Mouse (Mus musculus): Measurements from ENCODE around the gene Rbm17. TPM values are rescaled to one million over a fixed set of nuclear protein-coding genes. Genes with fewer than 3 reads are reported as not detected.
"Not testable (repeated sequence)": the region's sequence is repeated elsewhere in the genome, so short reads cannot be mapped to it uniquely, and the experiment has no call there.

The Rbm17 gene
- polyA plus RNA-seq, 1 experiment from 2014 or later, result 116 TPM

DNA sequence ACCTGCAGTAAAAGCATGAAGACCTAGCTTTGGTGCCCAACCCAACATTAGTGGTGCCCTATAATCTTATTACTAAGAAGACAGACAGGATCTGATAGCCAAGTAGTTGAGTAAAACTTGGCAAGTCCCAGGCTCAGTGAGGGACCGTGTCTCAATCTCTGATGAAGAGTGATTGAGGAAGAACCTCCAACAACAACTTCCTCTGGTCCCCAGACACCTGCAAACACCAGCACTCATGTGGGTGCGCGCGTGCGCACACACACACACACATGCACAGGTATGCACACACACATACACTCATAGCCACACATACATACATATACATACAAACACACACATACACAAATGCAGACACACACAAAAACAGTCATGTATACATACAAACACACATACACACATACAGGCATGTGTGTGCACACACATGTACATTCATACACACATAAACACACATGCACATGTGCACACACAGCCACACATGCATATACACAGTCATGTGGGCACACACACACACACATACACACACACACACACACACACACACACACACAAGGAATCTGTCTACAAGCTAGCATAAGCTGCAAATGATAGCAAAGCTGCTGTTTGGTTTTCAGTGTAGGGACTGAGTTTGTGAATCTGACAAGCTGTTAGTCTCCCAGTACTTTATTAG is 31.7 kb upstream of the Rbm17 start:
- Histone ChIP-seq H3K9ac (no peak overlapping the region), H3K27ac (no peak overlapping the region), H3K4me2 (replicated peaks) (no peak overlapping the region), H3K36me3 (replicated peaks; ENCODE audit: control insufficient read depth, insufficient read depth) (no peaks in the 10 kb centered on the region), H3K9me3 (ENCODE audit: control insufficient read depth, low read length) (no peaks in the 10 kb centered on the region), H3K27me3 (ENCODE audit: control insufficient read depth, insufficient read depth, low read length) (no peaks in the 10 kb centered on the region), H3K4me1 (replicated peaks; ENCODE audit: control insufficient read depth, insufficient read depth, low read length) (no peaks in the 10 kb centered on the region), H3K4me3 (replicated peaks; ENCODE audit: low read length) (no peak overlapping the region)
- ATAC-seq (ENCODE audit: low FRiP score), result no peak
- 97% methylated on average over 5 of the region's 5 CpGs for WGBS
- no peak for DNase-seq (ENCODE audit: low spot score)

DNA sequence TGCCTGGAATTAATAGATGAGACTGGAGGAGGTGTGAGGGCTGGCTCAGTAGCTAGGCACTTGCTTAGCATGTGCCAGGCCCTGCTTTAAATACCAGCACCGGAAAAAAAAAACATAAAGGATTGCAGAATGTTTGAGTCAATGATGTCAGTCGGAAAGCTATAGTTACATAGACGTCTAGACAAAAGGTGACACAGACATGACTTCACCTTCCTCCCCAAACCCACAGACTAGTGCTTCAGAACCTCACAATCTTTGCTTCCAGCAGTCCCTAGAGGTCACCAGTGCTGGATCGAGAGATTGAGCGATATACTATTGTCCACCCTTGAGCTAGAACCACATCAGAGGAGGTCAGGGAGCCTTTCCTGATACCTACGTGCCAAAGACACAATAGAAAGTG is 31.1 kb upstream of the Rbm17 start:
- Histone ChIP-seq H3K36me3 (replicated peaks; ENCODE audit: control insufficient read depth, insufficient read depth) (no peaks in the 10 kb centered on the region), H3K27ac (no peak overlapping the region), H3K9ac (no peak overlapping the region), H3K4me3 (replicated peaks; ENCODE audit: low read length) (no peak overlapping the region), H3K9me3 (ENCODE audit: control insufficient read depth, low read length) (no peaks in the 10 kb centered on the region), H3K27me3 (ENCODE audit: control insufficient read depth, insufficient read depth, low read length) (no peaks in the 10 kb centered on the region), H3K4me2 (replicated peaks) (no peak overlapping the region), H3K4me1 (replicated peaks; ENCODE audit: control insufficient read depth, insufficient read depth, low read length) (no peaks in the 10 kb centered on the region)
- ATAC-seq (ENCODE audit: low FRiP score), result no peak
- no peak for DNase-seq (ENCODE audit: low spot score)
- WGBS, result 88% methylated on average over 6 of the region's 6 CpGs

DNA sequence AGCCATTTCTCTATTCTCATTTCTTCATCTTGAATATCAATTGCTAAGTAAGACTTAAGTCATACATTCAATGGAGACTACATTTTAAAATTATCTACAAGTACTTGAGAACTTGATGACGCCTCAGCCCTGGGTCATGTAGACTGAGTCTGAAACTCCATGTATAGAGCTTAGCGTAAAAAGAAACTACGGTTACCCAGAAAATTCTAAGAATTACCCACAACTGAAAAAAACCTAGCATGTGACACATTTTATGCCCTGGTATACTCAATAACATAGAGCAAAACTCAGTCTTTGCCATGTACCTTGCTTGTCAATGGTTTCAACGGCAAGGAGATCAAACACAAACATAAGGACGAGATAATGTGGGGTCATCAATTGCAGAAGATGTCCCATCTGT is 21.9 kb upstream of the Rbm17 start, which contains the start of gene Gm17490:
Gm17490 (minus strand) TSS at position 375 of the 400 bp plus-strand sequence.
- Histone ChIP-seq H3K27ac (no peak within 1 kb of the TSS), H3K36me3 (replicated peaks; ENCODE audit: control insufficient read depth, insufficient read depth) (no peaks in the 10 kb centered on the region), H3K4me1 (replicated peaks; ENCODE audit: control insufficient read depth, insufficient read depth, low read length) (no peaks in the 10 kb centered on the region), H3K9ac (no peak within 1 kb of the TSS), H3K9me3 (ENCODE audit: control insufficient read depth, low read length) (no peaks in the 10 kb centered on the region), H3K4me3 (replicated peaks; ENCODE audit: low read length) (no peak within 1 kb of the TSS), H3K27me3 (ENCODE audit: control insufficient read depth, insufficient read depth, low read length) (no peaks in the 10 kb centered on the region), H3K4me2 (replicated peaks) (no peak within 1 kb of the TSS)
- ATAC-seq (ENCODE audit: low FRiP score) (no peak), DNase-seq (ENCODE audit: low spot score) (no peak)
- WGBS, result 94% methylated on average over 5 of the region's 5 CpGs

DNA sequence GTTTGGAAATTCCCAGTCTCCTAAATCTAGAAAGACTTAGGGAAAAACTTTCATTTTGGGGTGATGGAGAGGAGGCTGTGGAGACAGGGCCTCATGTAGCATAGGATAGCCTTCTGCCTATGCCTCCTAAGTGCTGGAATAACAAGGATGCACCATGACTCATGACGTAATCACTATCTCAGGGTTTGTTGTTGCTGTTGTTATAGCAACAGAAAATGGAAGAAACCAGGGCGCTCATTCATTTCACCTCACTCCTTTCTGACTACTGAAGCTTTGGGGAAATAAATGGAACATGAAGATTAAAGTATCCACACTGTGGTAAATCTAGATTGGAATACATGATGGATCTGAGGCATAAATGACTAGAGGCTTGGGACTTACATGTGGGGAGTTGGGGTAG is 19.8 kb upstream of the Rbm17 start:
- no peaks in the 10 kb centered on the region for H3K27me3 ChIP-seq (ENCODE audit: control insufficient read depth, insufficient read depth, low read length)
- ATAC-seq (ENCODE audit: low FRiP score), result no peak
- H3K4me3 ChIP-seq (replicated peaks; ENCODE audit: low read length), result no peak overlapping the region
- no peak for DNase-seq (ENCODE audit: low spot score)
- H3K9me3 ChIP-seq (ENCODE audit: control insufficient read depth, low read length), result no peaks in the 10 kb centered on the region
- no peaks in the 10 kb centered on the region for H3K36me3 ChIP-seq (replicated peaks; ENCODE audit: control insufficient read depth, insufficient read depth)
- WGBS, result 93% methylated on average over 2 of the region's 2 CpGs
- no peak overlapping the region for H3K9ac ChIP-seq
- H3K4me1 ChIP-seq (replicated peaks; ENCODE audit: control insufficient read depth, insufficient read depth, low read length), result no peaks in the 10 kb centered on the region
- no peak overlapping the region for H3K27ac ChIP-seq
- H3K4me2 ChIP-seq (replicated peaks), result no peak overlapping the region

DNA sequence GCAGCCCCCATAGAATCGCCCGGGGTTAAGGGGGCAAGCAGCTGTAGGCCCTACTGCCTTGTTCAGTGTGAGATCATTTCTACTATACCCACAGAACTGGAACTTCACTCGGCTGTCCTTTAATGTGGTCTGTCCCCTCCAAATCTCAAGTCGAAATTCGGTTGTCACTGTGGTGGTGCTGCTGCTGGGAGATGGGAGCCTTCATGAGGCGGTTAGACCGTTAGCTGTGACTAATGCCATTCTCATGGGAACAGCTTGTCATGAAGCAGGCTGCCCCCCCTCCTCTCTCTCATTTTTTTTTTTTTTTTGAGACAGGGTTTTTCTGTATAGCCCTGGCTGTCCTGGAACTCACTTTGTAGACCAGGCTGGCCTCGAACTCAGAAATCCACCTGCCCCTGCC is 19.2 kb upstream of the Rbm17 start:
- no peaks in the 10 kb centered on the region for H3K27me3 ChIP-seq (ENCODE audit: control insufficient read depth, insufficient read depth, low read length)
- H3K4me2 ChIP-seq (replicated peaks), result no peak overlapping the region
- ATAC-seq (ENCODE audit: low FRiP score), result no peak
- H3K4me1 ChIP-seq (replicated peaks; ENCODE audit: control insufficient read depth, insufficient read depth, low read length), result no peaks in the 10 kb centered on the region
- H3K27ac ChIP-seq, result no peak overlapping the region
- no peaks in the 10 kb centered on the region for H3K9me3 ChIP-seq (ENCODE audit: control insufficient read depth, low read length)
- no peak overlapping the region for H3K9ac ChIP-seq
- 92% methylated on average over 8 of the region's 8 CpGs for WGBS
- no peak for DNase-seq (ENCODE audit: low spot score)
- H3K36me3 ChIP-seq (replicated peaks; ENCODE audit: control insufficient read depth, insufficient read depth), result no peaks in the 10 kb centered on the region
- H3K4me3 ChIP-seq (replicated peaks; ENCODE audit: low read length), result no peak overlapping the region

DNA sequence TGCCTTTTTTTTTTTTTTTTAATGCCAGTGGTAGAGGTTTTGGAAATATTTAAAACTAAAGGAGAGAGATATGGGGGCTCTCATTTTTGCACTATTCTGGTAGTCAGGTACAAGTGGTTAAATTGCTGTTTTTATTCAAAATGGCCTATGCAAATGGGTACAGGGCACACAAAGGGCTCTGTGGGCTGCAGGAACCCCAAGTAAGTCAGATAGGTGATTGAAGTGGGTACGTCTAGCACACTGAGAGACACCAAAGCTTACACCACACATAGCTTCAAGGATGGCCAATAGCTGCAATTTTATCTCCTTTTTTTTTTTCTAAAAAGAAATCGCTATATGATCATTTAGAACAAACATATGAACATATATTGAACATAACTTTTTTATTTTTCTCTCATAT is 15.6 kb upstream of the Rbm17 start:
- no peak for ATAC-seq (ENCODE audit: low FRiP score)
- no peak overlapping the region for H3K4me2 ChIP-seq (replicated peaks)
- 88% methylated on average over 2 of the region's 2 CpGs for WGBS
- H3K4me1 ChIP-seq (replicated peaks; ENCODE audit: control insufficient read depth, insufficient read depth, low read length), result no peaks in the 10 kb centered on the region
- no peak overlapping the region for H3K9ac ChIP-seq
- no peak for DNase-seq (ENCODE audit: low spot score)
- no peaks in the 10 kb centered on the region for H3K27me3 ChIP-seq (ENCODE audit: control insufficient read depth, insufficient read depth, low read length)
- H3K36me3 ChIP-seq (replicated peaks; ENCODE audit: control insufficient read depth, insufficient read depth), result no peaks in the 10 kb centered on the region
- H3K9me3 ChIP-seq (ENCODE audit: control insufficient read depth, low read length), result no peaks in the 10 kb centered on the region
- no peak overlapping the region for H3K4me3 ChIP-seq (replicated peaks; ENCODE audit: low read length)
- H3K27ac ChIP-seq, result no peak overlapping the region

DNA sequence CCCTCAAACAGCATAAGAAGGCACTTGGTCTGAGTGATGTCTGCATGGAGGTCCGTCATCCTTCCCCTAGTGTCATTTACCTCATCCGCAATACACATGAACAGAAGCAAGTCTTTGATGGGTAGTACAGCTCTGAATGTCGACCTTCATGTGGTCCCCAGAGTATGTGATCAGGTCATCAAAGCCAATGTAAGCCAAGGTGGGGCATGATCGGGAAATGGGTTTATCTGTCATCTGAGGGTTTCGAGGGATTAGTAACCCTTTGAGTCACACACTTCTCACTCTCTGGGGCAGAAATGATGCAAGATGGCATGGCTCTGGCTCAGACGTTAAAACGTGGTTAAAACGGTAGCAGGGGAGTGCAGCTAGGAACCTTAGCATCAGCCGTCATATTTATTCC is 12.9 kb upstream of the Rbm17 start:
- no peaks in the 10 kb centered on the region for H3K36me3 ChIP-seq (replicated peaks; ENCODE audit: control insufficient read depth, insufficient read depth)
- ATAC-seq (ENCODE audit: low FRiP score) (no peak), DNase-seq (ENCODE audit: low spot score) (no peak)
- no peaks in the 10 kb centered on the region for H3K27me3 ChIP-seq (ENCODE audit: control insufficient read depth, insufficient read depth, low read length)
- no peaks in the 10 kb centered on the region for H3K4me1 ChIP-seq (replicated peaks; ENCODE audit: control insufficient read depth, insufficient read depth, low read length)
- no peak overlapping the region for H3K27ac ChIP-seq
- no peak overlapping the region for H3K4me3 ChIP-seq (replicated peaks; ENCODE audit: low read length)
- WGBS, result 92% methylated on average over 9 of the region's 9 CpGs
- no peaks in the 10 kb centered on the region for H3K9me3 ChIP-seq (ENCODE audit: control insufficient read depth, low read length)
- H3K9ac ChIP-seq, result no peak overlapping the region
- no peak overlapping the region for H3K4me2 ChIP-seq (replicated peaks)

DNA sequence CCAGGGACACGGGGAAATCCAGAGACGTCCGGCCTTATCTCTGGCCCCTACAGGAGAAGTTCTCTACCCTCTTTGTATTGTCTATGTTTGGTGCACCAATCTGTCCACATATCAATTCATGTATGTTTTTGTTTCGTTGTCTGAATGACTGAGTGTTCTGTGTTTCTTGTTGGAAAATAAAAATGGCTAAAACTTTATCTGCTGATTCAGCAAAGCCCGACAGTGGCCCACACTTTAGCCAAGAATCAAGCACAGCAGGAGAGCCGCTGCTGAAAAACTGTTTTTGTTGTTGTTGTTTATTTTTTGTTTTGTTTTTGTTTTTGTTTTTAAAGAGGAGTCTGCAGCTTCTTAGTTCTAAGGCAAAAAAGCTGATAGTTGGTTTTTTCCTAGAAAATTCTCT is 9.0 kb upstream of the Rbm17 start:
- not testable (repeated sequence) for H3K4me2 ChIP-seq (replicated peaks); H3K27ac ChIP-seq; H3K9ac ChIP-seq; ATAC-seq (ENCODE audit: low FRiP score); H3K9me3 ChIP-seq (ENCODE audit: control insufficient read depth, low read length); H3K27me3 ChIP-seq (ENCODE audit: control insufficient read depth, insufficient read depth, low read length); H3K36me3 ChIP-seq (replicated peaks; ENCODE audit: control insufficient read depth, insufficient read depth); H3K4me1 ChIP-seq (replicated peaks; ENCODE audit: control insufficient read depth, insufficient read depth, low read length); DNase-seq (ENCODE audit: low spot score); H3K4me3 ChIP-seq (replicated peaks; ENCODE audit: low read length)
- WGBS, result 89% methylated on average over 6 of the region's 6 CpGs

DNA sequence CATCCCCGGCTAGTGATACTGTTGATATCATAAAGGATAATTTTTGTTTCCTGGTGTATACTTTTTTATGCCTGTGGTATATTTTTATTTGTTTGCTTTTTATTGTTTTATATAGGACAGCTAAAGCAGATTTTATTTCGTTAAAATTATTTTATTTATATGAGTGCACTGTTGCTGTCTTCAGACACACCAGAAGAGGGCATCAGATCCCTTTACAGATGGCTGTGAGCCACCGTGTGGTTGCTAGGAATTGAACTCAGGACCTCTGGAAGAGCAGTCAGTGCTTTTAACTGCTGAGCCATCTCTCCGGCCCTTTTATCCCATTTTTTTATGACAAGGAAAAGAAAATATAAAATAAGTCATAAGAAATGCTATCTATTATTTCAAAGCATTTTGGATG is 2.8 kb upstream of the Rbm17 start:
- H3K27me3 ChIP-seq (ENCODE audit: control insufficient read depth, insufficient read depth, low read length); H3K9ac ChIP-seq; H3K4me2 ChIP-seq (replicated peaks); H3K4me1 ChIP-seq (replicated peaks; ENCODE audit: control insufficient read depth, insufficient read depth, low read length); H3K9me3 ChIP-seq (ENCODE audit: control insufficient read depth, low read length); H3K27ac ChIP-seq; DNase-seq (ENCODE audit: low spot score); ATAC-seq (ENCODE audit: low FRiP score); H3K36me3 ChIP-seq (replicated peaks; ENCODE audit: control insufficient read depth, insufficient read depth); H3K4me3 ChIP-seq (replicated peaks; ENCODE audit: low read length): not testable (repeated sequence)
- 81% methylated on average over 4 of the region's 4 CpGs for WGBS

DNA sequence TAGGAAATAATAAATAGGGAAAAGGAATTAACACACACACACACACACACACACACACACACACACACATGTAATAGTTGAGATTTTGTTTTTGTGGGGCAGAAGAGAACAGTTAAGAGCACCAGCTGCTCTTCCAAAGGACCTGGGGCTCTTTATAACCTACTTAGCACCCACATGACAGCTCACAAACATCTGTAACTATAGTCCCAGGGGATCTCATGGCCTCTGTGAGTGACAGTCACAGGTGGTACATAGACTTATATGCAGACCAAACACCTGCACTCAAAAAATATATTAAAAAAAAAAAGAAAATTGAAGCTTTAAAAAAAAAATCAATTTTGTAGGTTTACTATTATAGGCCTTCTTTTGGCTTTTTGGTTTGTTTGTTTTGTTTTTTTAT is 958 bp upstream of the Rbm17 start:
- ATAC-seq (ENCODE audit: low FRiP score) (no peak), DNase-seq (ENCODE audit: low spot score) (no peak)
- Histone ChIP-seq H3K27me3 (ENCODE audit: control insufficient read depth, insufficient read depth, low read length) (no peaks in the 10 kb centered on the region), H3K4me1 (replicated peaks; ENCODE audit: control insufficient read depth, insufficient read depth, low read length) (peaks cover 10% of the 10 kb centered on the region), H3K27ac (no peak overlapping the region), H3K4me2 (replicated peaks) (no peak overlapping the region), H3K9ac (no peak overlapping the region), H3K4me3 (replicated peaks; ENCODE audit: low read length) (no peak overlapping the region), H3K9me3 (ENCODE audit: control insufficient read depth, low read length) (no peaks in the 10 kb centered on the region), H3K36me3 (replicated peaks; ENCODE audit: control insufficient read depth, insufficient read depth) (peaks cover 10% of the 10 kb centered on the region)

Data from hindbrain, embryonic 14.5 days (tissue).